Mouse (Mus musculus) adrenal gland, postnatal 10 days (tissue): ENCODE results near the gene Snorc. TPM values are rescaled to one million over a fixed set of nuclear protein-coding genes. Genes with fewer than 3 reads are reported as not detected.

Source experiments
- DNase-seq: peaks from one replicate; pipeline ENCODE4 v3.0.0; 2021; ENCODE audit warnings: mixed read lengths
- total RNA-seq, 2 experiments: library from RNA; stranded (reverse); gene quantifications; 2 replicates each; pipeline ENCODE4 v1.2.3; 2021

Gene Snorc
- total RNA-seq, 2 experiments from 2014 or later, result 0.81 TPM; not detected in 1

- DNase-seq, result peak; percentile 75
Observed at GRCm38 (mm10) chr1:87510166-87510691, 40.2 kb downstream of the Snorc start.

- DNase-seq, result no peak
Observed at GRCm38 (mm10) chr1:87510845-87511244, 40.8 kb downstream of the Snorc start.

DNA sequence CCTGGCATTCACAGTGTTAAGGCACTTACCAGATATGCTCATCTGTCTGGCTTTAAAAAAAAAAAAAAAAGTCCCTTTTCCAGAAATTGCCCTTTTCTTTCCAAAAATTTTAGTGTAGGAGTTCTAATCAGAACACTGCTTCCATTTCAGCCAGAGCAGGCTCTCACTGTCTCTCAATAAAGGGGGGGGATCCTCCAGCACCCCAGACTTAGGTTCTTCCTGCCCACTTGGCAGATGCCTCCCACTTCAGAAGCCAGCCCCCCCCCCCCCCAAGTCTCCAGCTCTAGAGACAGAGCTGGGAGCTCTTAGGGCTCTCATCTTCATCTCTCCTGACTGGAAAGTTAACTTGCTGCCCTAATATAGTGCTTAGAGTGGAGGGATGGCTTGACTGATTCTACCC, 50.4 kb downstream of the Snorc start:
- DNase-seq, result no peak

DNA sequence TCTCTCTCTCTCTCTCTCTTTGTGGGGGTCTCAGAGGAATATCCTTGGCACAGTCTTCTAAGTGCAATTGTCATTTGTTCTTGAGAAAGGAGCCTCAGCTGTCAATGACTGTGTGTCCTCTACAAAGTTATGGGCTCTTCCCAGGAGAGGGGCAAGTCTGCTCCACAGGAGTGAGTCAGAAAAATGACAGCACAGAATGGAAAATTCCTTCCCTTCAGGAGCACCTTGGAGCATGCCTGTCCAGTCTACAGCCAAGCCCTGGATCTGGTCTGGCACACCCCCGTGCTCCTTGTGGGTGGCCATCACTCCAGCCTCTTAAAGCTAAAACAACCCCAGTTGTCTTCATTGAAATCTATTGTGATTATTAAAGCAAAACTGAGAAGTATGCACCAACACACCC, 51.5 kb downstream of the Snorc start:
- peak; percentile 5 for DNase-seq

DNA sequence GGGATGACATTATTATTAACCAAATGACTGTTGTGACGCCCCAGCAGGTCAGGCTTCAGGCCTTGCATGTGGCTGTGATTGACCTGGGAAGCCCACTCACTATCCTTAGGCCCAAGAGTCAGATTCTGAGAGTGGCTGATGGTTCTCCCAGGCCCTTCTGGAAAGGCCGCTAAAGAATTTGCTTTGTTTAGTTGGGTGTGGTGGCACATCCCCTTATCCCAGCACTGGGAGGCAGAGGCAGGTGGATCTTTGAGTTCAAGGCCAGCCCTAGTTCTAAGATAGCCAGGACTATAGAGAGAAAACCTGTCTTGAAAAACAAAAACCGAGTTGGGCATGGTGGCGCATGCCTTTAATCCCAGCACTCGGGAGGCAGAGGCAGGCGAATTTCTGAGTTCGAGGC, 55.0 kb downstream of the Snorc start:
- no peak for DNase-seq

Other genes starting within 250 kb of the Snorc start
- 100 to 1,000 TPM; 121 to 185 TPM for gene Efhd1, start 205.9 kb upstream of the Snorc start, total RNA-seq
- gene Gigyf2, start 143.3 kb upstream of the Snorc start, total RNA-seq, result 10 to 100 TPM; 57.5 to 70.6 TPM
- not detected for gene Kcnj13, start 75.5 kb upstream of the Snorc start, total RNA-seq
- under 1 TPM; 0.72 to 0.79 TPM for gene Neu2, start 39.6 kb downstream of the Snorc start, total RNA-seq
- 1 to 10 TPM; 2.3 to 5.1 TPM for gene Ngef, start 103.6 kb downstream of the Snorc start, total RNA-seq
- gene Inpp5d, start 150.0 kb downstream of the Snorc start, total RNA-seq, result 10 to 100 TPM; 15.8 to 18.8 TPM